Mouse (Mus musculus) CH12.LX (cell line): Measurements from ENCODE around the gene Map4k3. TPM values are rescaled to one million over a fixed set of nuclear protein-coding genes. Genes with fewer than 3 reads are reported as not detected.

Experiments
- DNase-seq: peaks from one replicate; pipeline ENCODE4 v3.0.0-alpha.2; 2013; ENCODE audit errors: extremely low read depth
- H3K27ac ChIP-seq: 2 replicates; pipeline ENCODE4 v1.5.1; 2012; ENCODE audit warnings: low read depth, mild to moderate bottlenecking, control low read depth, moderate library complexity; ENCODE audit not compliant: insufficient read depth
- H3K27me3 ChIP-seq: replicated peaks from 2 replicates; pipeline ENCODE3; 2012; ENCODE audit warnings: inconsistent platforms
- H3K36me3 ChIP-seq, 2 experiments: replicated peaks in 1 of 2; 2 replicates each; pipeline versions ENCODE3 to v1.6.1; 2012; ENCODE audit warnings: inconsistent platforms in 1 of 2, low read length in 1 of 2, mild to moderate bottlenecking in 1 of 2, mixed read lengths in 1 of 2, moderate library complexity in 1 of 2; ENCODE audit not compliant: control insufficient read depth in 1 of 2, insufficient read depth in 1 of 2
- H3K4me1 ChIP-seq, 2 experiments: 2 replicates each; pipeline ENCODE4 v1.6.1; 2012; ENCODE audit warnings: inconsistent platforms in 1 of 2, moderate library complexity in 1 of 2; ENCODE audit not compliant: insufficient read depth in 2 of 2, control insufficient read depth in 1 of 2
- H3K4me2 ChIP-seq: 2 replicates; pipeline ENCODE4 v1.6.1; 2012; ENCODE audit warnings: low read depth, mild to moderate bottlenecking, control low read depth; ENCODE audit not compliant: poor library complexity, insufficient read depth, severe bottlenecking
- H3K4me3 ChIP-seq, 3 experiments: fragments of 150-350 bp in 1 of 3; sonication (generic) in 1 of 3; replicated peaks in 1 of 3; 2 replicates each; pipeline versions ENCODE3 to v1.5.1; 2011 to 2012; ENCODE audit warnings: low read depth in 2 of 3, low read length in 2 of 3, mild to moderate bottlenecking in 2 of 3, moderate library complexity in 2 of 3, control low read depth in 1 of 3, improper control_type of control experiment in 1 of 3, inconsistent platforms in 1 of 3, mixed read lengths in 1 of 3; ENCODE audit not compliant: poor library complexity in 1 of 3
- H3K79me2 ChIP-seq: replicated peaks from 2 replicates; pipeline ENCODE4 v1.6.1; 2012; ENCODE audit warnings: mild to moderate bottlenecking, moderate library complexity; ENCODE audit not compliant: control insufficient read depth, poor library complexity, insufficient read depth, severe bottlenecking; ENCODE audit errors: extremely low read depth
- H3K9ac ChIP-seq: 2 replicates; pipeline ENCODE4 v1.6.1; 2012; ENCODE audit warnings: low read depth, mild to moderate bottlenecking, control low read depth, moderate library complexity; ENCODE audit not compliant: insufficient read depth
- H3K9me3 ChIP-seq: replicated peaks from 2 replicates; pipeline ENCODE3; 2012; ENCODE audit warnings: low read length, inconsistent platforms, mixed read lengths
- BHLHE40 ChIP-seq: IDR thresholded peaks from 2 replicates; pipeline ENCODE4 v1.6.1; 2011; ENCODE audit warnings: mild to moderate bottlenecking, low read depth, low read length, improper control_type of control experiment
- CTCF ChIP-seq, 2 experiments: IDR thresholded peaks in 1 of 2; conservative IDR thresholded peaks in 1 of 2; 2 replicates each; pipeline ENCODE4 v1.5.1; 2011 to 2012; ENCODE audit warnings: low read depth in 2 of 2, low read length in 2 of 2, improper control_type of control experiment in 1 of 2, inconsistent platforms in 1 of 2, mild to moderate bottlenecking in 1 of 2, moderate library complexity in 1 of 2
- E2F4 ChIP-seq: IDR thresholded peaks from 2 replicates; pipeline ENCODE4 v1.6.1; 2011; ENCODE audit warnings: low read depth, low read length, improper control_type of control experiment; ENCODE audit not compliant: insufficient replicate concordance
- ELF1 ChIP-seq: IDR thresholded peaks from 2 replicates; pipeline ENCODE4 v1.6.1; 2014; ENCODE audit warnings: low read depth, mild to moderate bottlenecking, inconsistent platforms, low read length, improper control_type of control experiment
- EP300 ChIP-seq: IDR thresholded peaks from 2 replicates; pipeline ENCODE4 v1.6.1; 2011; ENCODE audit warnings: low read length, improper control_type of control experiment
- IRF4 ChIP-seq: IDR thresholded peaks from 2 replicates; pipeline ENCODE4 v1.6.1; 2014; ENCODE audit warnings: low read depth, mild to moderate bottlenecking, inconsistent platforms, low read length, improper control_type of control experiment
- MAFK ChIP-seq: IDR thresholded peaks from 2 replicates; pipeline ENCODE4 v1.6.1; 2011; ENCODE audit warnings: low read length, improper control_type of control experiment; ENCODE audit not compliant: insufficient replicate concordance
- MAX ChIP-seq: IDR thresholded peaks from 2 replicates; pipeline ENCODE4 v1.6.1; 2011; ENCODE audit warnings: low read length, improper control_type of control experiment
- MAZ ChIP-seq: IDR thresholded peaks from 2 replicates; pipeline ENCODE4 v1.6.1; 2012; ENCODE audit warnings: low read depth, mild to moderate bottlenecking, inconsistent platforms, low read length, improper control_type of control experiment, moderate library complexity
- MEF2A ChIP-seq: IDR thresholded peaks from 2 replicates; pipeline ENCODE4 v1.6.1; 2014; ENCODE audit warnings: low read depth, mild to moderate bottlenecking, inconsistent platforms, low read length, improper control_type of control experiment, borderline replicate concordance
- MXI1 ChIP-seq: IDR thresholded peaks from 2 replicates; pipeline ENCODE4 v1.6.1; 2011; ENCODE audit warnings: mild to moderate bottlenecking, low read depth, low read length, improper control_type of control experiment
- MYC ChIP-seq: IDR thresholded peaks from 2 replicates; pipeline ENCODE4 v1.6.1; 2011; ENCODE audit warnings: low read depth, mild to moderate bottlenecking, improper control_type of control experiment, low read length
- NELFE ChIP-seq: IDR thresholded peaks from 2 replicates; pipeline ENCODE4 v1.6.1; 2011; ENCODE audit warnings: low read depth, low read length, improper control_type of control experiment
- PAX5 ChIP-seq: IDR thresholded peaks from 2 replicates; pipeline ENCODE4 v1.6.1; 2012; ENCODE audit warnings: low read length, inconsistent platforms, mixed read lengths
- POLR2A ChIP-seq: IDR thresholded peaks from 2 replicates; pipeline ENCODE4 v1.6.1; 2011; ENCODE audit warnings: low read depth, mild to moderate bottlenecking, improper control_type of control experiment, low read length
- POLR2AphosphoS2 ChIP-seq: IDR thresholded peaks from 2 replicates; pipeline ENCODE4 v1.6.1; 2011; ENCODE audit warnings: low read depth, low read length, improper control_type of control experiment
- RAD21 ChIP-seq: IDR thresholded peaks from 2 replicates; pipeline ENCODE4 v1.6.1; 2011; ENCODE audit warnings: low read depth, mild to moderate bottlenecking, low read length, improper control_type of control experiment, moderate library complexity
- RCOR1 ChIP-seq: conservative IDR thresholded peaks from 2 replicates; pipeline ENCODE4 v1.6.1; 2012; ENCODE audit warnings: low read depth, mild to moderate bottlenecking, inconsistent platforms, low read length, improper control_type of control experiment
- SIN3A ChIP-seq: IDR thresholded peaks from 2 replicates; pipeline ENCODE4 v1.6.1; 2012; ENCODE audit warnings: low read length, improper control_type of control experiment, inconsistent platforms
- SMC3 ChIP-seq: IDR thresholded peaks from 2 replicates; pipeline ENCODE4 v1.6.1; 2011; ENCODE audit warnings: low read depth, low read length, improper control_type of control experiment
- TBP ChIP-seq: conservative IDR thresholded peaks from 2 replicates; pipeline ENCODE4 v1.6.1; 2011; ENCODE audit warnings: low read depth, low read length, improper control_type of control experiment
- TCF12 ChIP-seq: IDR thresholded peaks from 2 replicates; pipeline ENCODE4 v1.6.1; 2014; ENCODE audit warnings: low read depth, mild to moderate bottlenecking, inconsistent platforms, low read length, improper control_type of control experiment
- USF1 ChIP-seq: IDR thresholded peaks from 2 replicates; pipeline ENCODE4 v1.6.1; 2014; ENCODE audit warnings: low read depth, mild to moderate bottlenecking, inconsistent platforms, low read length, improper control_type of control experiment
- USF2 ChIP-seq: conservative IDR thresholded peaks from 2 replicates; pipeline ENCODE4 v1.6.1; 2011; ENCODE audit warnings: low read depth, low read length, improper control_type of control experiment
- ZC3H11A ChIP-seq: IDR thresholded peaks from 2 replicates; pipeline ENCODE4 v1.6.1; 2012; ENCODE audit warnings: low read depth, mild to moderate bottlenecking, inconsistent platforms, low read length, improper control_type of control experiment
- ZKSCAN1 ChIP-seq: IDR thresholded peaks from 2 replicates; pipeline ENCODE4 v1.6.1; 2012; ENCODE audit warnings: low read depth, inconsistent platforms, low read length, improper control_type of control experiment, borderline replicate concordance
- ZMIZ1 ChIP-seq: IDR thresholded peaks from 2 replicates; pipeline ENCODE4 v1.6.1; 2012; ENCODE audit warnings: low read depth, mild to moderate bottlenecking, inconsistent platforms, low read length, improper control_type of control experiment
- ZNF384 ChIP-seq: IDR thresholded peaks from 2 replicates; pipeline ENCODE4 v1.6.1; 2012; ENCODE audit warnings: low read depth, low read length, improper control_type of control experiment, inconsistent platforms
- dilution Hi-C: fragments of 300-500 bp; cut with MboI; formaldehyde crosslinking; loops from 2 replicates; pipeline ENCODE4 v1.14.3; 2020; ENCODE audit warnings: low sequenced_read_pairs; ENCODE audit not compliant: extremely low pct_unique_long_range_greater_than_20kb, extremely low pct_ligation_motif_present
- in situ Hi-C: fragments of 300-500 bp; cut with MboI; formaldehyde crosslinking; loops from 3 replicates; pipeline ENCODE4 v1.14.3; 2019; ENCODE audit warnings: low sequenced_read_pairs, low pct_ligation_motif_present, low pct_unique_long_range_greater_than_20kb, mixed read lengths
- polyA plus RNA-seq: library from polyadenylated mRNA; unstranded; fragments of >175 nt; gene quantifications from 2 replicates; pipeline ENCODE4 v1.2.1, GENCODE M21; 2012; ENCODE audit warnings: low read depth; ENCODE audit not compliant: insufficient read length
- total RNA-seq, 2 experiments: library from RNA; depleted of rRNA; stranded (reverse); fragments of 300-350 nt in 1 of 2; fragments of >200 nt in 1 of 2; gene quantifications; 2 replicates each; pipeline ENCODE4 v1.2.3; 2012 to 2014

Gene Map4k3
- total and polyA plus RNA-seq, 3 experiments: 2.7 to 4.3 (median 3.2) TPM

DNA sequence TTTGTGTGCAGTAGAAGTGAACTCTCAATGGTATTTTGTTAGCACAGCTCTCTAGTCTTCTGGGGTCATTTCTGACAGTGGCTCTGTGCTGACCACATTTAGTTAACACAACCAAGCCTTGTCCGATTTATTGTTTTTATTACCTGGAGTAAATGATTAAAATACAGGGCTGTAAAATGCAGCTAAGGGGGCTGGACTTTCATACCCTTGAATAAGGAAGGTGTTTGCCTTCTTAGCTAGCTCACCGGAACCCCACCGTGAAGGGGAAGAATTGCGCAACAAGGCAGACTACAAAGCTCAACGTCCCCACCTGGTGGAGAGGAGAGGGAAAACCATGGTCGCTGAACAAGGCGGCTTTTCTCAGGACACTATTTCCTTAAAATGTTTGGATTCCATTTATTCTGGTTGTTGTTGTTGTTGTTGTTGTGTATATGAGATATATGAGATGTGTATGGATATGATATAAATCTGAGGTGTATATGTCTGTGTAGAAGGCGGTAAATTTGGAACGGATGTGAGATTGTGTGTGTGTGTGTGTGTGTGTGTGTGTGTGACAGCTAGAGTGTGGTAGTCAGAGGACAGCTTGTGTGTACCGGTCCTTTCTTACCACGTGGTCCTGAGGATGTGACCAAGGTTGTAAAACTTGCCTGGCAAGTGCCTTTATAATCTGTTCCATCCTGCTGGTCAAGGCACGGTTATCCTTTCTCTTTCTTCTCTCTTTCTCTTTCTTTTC, 167.4 kb downstream of the Map4k3 start:
- Histone ChIP-seq H3K4me1 (peaks cover 3 to 24% of the 10 kb centered on the region in 2 experiments; a peak in 3 of 4 replicates), H3K9me3 (peaks cover 7% of the 10 kb centered on the region), H3K4me3 (no peak overlapping the region), H3K9ac (no peak overlapping the region), H3K36me3 (peaks cover 12 to 26% of the 10 kb centered on the region in 2 experiments), H3K27ac (no peak overlapping the region), H3K4me2 (peak overlapping the region; percentile 21; the same call in 1 of the 2 replicates), H3K79me2 (peaks cover 19% of the 10 kb centered on the region), H3K27me3 (no peaks in the 10 kb centered on the region)
- in situ Hi-C loops (loop anchor here (25.0 kb wide), 1 partner anchor 274 kb away; the partner anchor contains the start of genes Dhx57 and Morn2), dilution Hi-C loops (loop anchor here (25.0 kb wide), 1 partner anchor 99 kb away; no protein-coding TSS in a partner anchor)
- DNase-seq: peak; percentile 82
- TF ChIP-seq NELFE: 0 out of 2 replicates have a peak, but pooled peaks have one; percentile 48
- 0 out of 2 replicates have a peak, but pooled peaks have one; percentile 41 for TF ChIP-seq MYC
- TF ChIP-seq IRF4: no peak
- TF ChIP-seq TCF12: no peak
- no peak for TF ChIP-seq POLR2AphosphoS2
- peak; percentile 20; the same call in 1 of the 2 replicates for TF ChIP-seq ZC3H11A
- TF ChIP-seq RAD21: peak; percentile 88
- peak; percentile 61; the same call in 1 of the 2 replicates for TF ChIP-seq ELF1
- peak; percentile 87 for TF ChIP-seq SMC3
- 0 out of 2 replicates have a peak, but pooled peaks have one; percentile 28 for TF ChIP-seq ZMIZ1
- 0 out of 2 replicates have a peak, but pooled peaks have one; percentile 7 for TF ChIP-seq EP300
- TF ChIP-seq MEF2A: no peak
- TF ChIP-seq ZNF384: no peak
- no peak for TF ChIP-seq USF2
- no peak for TF ChIP-seq ZKSCAN1
- TF ChIP-seq POLR2A: peak; percentile 24; the same call in 1 of the 2 replicates
- TF ChIP-seq BHLHE40: no peak
- TF ChIP-seq MAFK: no peak
- no peak for TF ChIP-seq TBP
- TF ChIP-seq SIN3A: peak; percentile 45; the same call in 1 of the 2 replicates
- TF ChIP-seq CTCF (conservative IDR thresholded peaks at IDR 0.05 in 1 of 2, IDR thresholded peaks at IDR 0.05 in 1 of 2; ENCODE audit: low read depth in 2 of 2, low read length in 2 of 2): peak; percentile 86 to 91
- TF ChIP-seq MAX: peak; percentile 82
- TF ChIP-seq RCOR1: no peak
- no peak for TF ChIP-seq PAX5
- 0 out of 2 replicates have a peak, but pooled peaks have one; percentile 52 for TF ChIP-seq MAZ
- TF ChIP-seq MXI1: peak; percentile 47
- no peak for TF ChIP-seq E2F4
- TF ChIP-seq USF1: 0 out of 2 replicates have a peak, but pooled peaks have one; percentile 12
